Mouse (Mus musculus) spleen, postnatal 0 days (tissue): Measurements from ENCODE around the gene Ropn1. TPM values are rescaled to one million over a fixed set of nuclear protein-coding genes. Genes with fewer than 3 reads are reported as not detected.

ENCODE experiments used
- polyA plus RNA-seq: library from polyadenylated mRNA; unstranded; fragments of >200 nt; fragmentation: Nextera tagmentation; extraction: Ambion mirVana; gene quantifications from 2 replicates; pipeline ENCODE4 v1.2.1, GENCODE M21; 2015

Gene Ropn1
- polyA plus RNA-seq, result not detected in 2 replicates

GRCm38 (mm10) chr16:34649621-34650020, at the start of gene Ropn1:
Ropn1 (plus strand) TSS chr16:34649921.

GRCm38 (mm10) chr16:34690334-34691144, 40.8 kb downstream of the Ropn1 start, which contains the start of gene Ccdc14:
Ccdc14 (plus strand) TSS chr16:34690616.

Other genes starting within 250 kb of the Ropn1 start
- 6.4 and 9.0 TPM in 2 replicates for gene Kalrn, start 76.4 kb upstream of the Ropn1 start, polyA plus RNA-seq
- gene Ccdc14, start 40.7 kb downstream of the Ropn1 start, polyA plus RNA-seq, result 4.2 and 4.9 TPM in 2 replicates
- gene Mylk, start 95.3 kb downstream of the Ropn1 start, polyA plus RNA-seq, result 14.9 and 16.7 TPM in 2 replicates